Mouse (Mus musculus) retina, adult 2 months (tissue): ENCODE measurements around the gene Parvg.
"Not testable (repeated sequence)": the region's sequence is repeated elsewhere in the genome, so short reads cannot be mapped to it uniquely, and the experiment has no call there.

ENCODE experiments used
- DNase-seq: peaks from one replicate; pipeline ENCODE4 v3.0.0-alpha.2; 2012; ENCODE audit warnings: low read depth, low spot score

Parvg gene

DNA sequence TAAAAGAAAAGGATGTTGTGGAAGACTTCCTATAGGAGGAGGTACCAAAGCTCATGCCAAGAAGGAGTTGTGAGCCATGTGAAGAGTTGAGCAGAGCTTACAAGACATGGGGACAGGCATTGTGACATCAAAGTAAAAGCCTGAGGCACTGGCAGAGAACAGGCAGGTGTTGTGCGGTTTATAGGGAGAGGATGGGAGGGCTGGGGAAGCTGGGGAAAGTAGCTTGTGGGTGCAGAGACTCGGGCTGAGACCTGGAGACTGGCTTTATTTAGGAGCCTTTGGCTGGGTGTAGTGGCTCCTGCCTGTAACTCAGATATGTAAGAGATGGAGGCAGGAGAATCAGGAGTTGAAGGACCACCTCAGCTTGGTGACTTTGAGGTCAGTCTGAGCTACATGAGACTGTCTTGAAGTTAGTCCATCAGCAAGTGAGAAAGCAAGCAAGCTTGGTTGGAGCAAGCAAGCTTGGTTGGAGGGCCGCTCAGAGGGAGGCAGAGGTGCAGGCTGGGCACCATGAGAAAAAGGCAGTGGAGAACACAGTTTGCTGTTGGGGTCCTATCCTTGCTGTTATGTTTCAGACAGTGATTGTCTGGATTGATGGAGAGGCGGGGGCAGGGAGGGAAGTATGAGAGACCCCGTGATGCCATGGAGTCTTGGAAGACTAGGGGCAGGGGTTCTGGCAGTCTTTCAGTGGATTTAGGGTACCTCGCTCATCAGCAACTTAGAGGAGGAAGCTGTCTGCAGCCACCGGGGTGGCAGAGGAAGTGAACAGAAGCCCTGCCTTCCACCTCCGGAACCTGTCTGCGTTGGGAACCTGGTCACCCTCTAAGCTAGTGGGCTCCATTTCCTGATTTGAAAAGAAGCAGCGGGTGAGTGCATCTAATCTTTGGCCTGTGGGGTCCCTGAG lies at the start of gene Parvg:
TSS of gene Parvg (plus strand) at position 61 of the 904 bp plus-strand sequence.
- DNase-seq = no peak

DNA sequence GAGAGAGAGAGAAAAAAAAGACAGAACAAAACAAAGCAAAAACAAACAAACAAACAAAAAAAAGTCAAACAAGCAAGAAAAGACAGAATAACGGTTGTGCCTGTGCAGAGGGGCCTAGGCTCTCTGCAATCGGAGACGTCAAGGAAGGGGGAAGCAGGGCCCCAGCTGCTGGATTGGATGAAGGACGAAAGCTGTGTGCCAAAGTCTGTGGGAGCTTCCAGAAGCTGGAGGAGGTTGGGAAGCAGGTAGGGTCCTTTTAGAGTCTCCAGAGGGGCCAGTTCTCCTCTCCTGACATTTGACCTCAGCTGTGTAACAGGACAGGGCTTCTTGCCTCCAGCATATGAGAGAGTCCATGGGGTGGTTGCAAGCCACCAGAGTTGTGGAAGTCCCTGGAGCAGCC lies 47.8 kb upstream of the Parvg start:
- DNase-seq = no peak

DNA sequence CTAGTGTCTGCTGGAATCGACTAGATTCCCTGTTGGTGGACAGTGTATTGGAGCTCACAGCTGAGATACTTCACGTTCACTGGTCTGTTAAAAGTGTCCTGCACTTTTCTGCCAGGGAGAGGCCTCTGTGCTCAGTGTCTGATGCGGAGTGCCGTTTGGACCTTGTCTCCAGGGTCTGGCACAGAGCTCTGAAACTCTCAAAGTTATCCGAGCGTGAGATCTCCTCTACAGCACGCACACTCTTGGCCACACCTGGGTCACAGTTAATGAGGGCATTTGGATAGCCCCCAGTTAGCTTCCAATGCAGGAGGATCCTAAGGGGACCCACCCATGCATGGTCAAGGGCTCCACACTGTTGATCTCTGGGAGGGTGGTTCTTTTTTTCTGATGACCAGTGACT lies 45.7 kb upstream of the Parvg start:
- no peak for DNase-seq

DNA sequence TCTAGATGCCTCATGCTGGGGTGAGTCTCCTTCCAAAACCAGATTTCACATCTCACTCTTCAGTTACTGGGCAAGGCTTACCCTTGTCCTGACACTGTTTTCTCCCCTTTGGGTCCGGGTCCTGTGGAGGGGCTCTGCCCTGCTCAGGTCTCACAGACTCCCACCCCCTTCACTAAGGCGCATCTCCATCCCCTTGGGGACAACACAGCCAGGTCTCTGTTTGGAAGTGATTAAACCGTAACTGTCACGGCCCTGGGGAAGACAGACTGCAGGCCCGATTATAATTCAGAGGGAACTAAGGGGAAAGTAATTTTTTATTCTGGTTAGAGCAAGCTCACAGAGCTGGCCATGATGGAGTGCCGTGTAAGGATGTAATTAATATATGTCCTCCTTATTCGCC lies 45.2 kb upstream of the Parvg start:
- no peak for DNase-seq

DNA sequence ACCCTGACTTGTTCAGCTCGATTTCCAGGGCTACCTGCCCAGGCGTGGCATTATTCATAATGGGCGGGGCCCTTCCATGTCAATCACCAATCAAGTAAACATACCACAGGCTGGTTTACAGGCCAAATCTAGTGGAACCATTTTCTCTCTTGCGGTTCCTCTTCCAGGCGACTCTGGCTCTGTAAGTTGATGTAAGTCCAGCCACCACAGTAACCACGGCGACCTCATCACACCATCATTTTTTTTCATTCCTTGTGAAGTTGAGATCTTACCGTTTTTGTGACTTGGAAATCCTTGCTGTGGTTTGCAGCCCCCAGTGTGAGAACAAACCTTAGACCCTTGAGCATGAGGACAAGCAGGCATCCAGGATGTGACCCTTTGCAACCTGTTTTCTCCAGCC lies 43.5 kb upstream of the Parvg start:
- no peak for DNase-seq

GRCm38 (mm10) chr15:84280712-84281347 lies 43.0 kb upstream of the Parvg start:
- no peak for DNase-seq

DNA sequence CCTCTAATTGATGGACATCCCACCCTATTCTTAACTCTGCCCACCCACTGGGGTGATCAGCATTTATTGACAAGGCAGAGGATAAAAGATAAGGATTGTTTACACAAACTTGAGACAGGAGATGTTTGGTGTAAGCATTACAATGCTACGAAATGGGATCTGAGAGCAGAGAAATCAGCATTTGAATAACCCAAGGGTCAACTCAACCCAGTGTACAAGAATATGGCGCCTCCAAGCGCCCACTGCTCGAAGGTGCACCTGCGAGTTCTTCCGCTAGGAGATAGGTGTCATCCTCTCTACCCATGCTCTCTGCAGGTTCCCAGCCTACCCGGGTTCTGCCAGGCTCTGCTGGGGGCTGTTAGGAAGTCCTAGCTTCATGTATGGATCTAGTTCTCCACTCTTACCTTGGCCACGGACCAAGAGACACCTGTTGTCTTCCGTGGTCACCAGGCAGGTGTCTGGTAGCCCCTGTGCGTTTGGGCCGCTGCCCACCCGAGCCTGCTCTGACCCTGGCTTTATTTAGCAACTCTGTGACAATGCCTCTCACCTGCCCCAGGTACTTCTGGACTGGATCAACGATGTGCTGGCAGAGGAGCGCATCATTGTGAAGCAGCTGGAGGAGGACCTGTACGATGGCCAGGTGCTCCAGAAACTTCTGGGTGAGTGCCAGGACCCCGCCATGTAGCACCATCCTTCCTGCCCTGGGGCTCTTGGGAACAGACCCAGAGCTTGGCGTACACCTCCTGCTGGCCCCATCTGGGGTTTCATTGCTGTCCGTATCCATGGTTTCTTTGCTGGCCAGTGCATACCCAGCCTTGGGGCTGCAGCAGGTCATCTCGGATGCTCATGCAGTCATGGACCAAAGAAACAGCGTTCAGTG lies 41.4 kb upstream of the Parvg start:
- no peak for DNase-seq

- DNase-seq = no peak
Observed at GRCm38 (mm10) chr15:84284059-84284458, 39.8 kb upstream of the Parvg start.

GRCm38 (mm10) chr15:84285453-84285852 lies 38.4 kb upstream of the Parvg start:
- DNase-seq = no peak

DNA sequence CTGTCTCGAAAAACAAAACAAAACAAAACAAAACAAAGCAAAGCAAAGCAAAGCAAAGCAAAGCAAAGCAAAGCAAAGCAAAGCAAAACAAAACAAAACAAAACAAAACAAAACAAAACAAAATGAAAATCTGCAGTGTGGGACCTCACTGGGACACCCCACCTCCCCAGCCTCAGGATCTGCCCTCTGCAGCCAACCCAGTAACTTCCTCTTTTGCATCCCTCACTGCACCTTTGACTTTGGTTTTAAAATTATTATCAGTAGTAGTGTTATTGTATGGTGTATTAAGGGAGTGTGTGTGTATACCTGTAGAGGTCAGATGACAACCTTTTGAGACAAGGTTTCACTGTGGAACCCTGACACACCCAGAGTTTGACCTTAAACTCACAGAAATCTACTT lies 34.9 kb upstream of the Parvg start:
- not testable (repeated sequence) for DNase-seq

- DNase-seq = no peak
Observed at GRCm38 (mm10) chr15:84291097-84291496, 32.7 kb upstream of the Parvg start.

- DNase-seq = no peak
Observed at GRCm38 (mm10) chr15:84293590-84293989, 30.2 kb upstream of the Parvg start.

DNA sequence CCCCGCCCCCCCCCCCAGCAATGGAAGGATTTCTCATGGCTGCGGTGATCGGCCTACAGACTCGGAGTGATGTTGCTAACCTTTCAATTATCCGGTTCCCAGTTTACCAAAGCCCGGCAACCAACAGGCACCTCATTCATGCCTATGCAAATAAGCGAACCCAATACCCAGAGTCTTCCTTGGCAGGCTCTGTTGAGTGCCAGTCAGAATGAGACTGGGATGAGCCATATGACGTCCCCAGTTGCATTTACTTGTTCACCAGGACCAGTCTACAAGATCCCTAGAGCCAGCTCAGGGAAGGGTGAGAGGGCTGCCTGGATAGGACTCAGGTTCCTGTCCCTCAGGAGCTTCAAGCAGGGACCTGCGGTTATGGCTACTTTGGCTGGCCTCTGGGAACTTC lies 29.4 kb upstream of the Parvg start:
- DNase-seq = no peak

DNA sequence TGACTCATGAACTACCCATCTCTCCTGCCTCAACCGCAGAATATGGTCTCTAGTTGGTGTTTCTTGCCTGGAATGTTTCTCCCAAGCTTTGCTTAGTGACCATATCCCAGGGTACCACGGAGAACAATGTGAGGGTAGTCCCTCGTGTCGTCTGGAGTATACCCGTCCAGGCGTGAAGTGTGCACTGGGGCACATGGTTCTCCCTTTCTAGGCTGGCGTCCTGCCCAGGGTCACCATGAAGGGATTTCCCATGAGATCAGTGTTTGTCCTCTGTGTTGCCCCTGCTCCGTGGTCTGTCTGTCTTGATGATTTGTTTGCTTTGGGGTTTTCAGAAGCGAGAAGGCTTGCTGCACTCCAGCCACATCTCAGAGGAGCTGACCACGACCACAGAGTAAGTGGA lies 28.6 kb upstream of the Parvg start:
- no peak for DNase-seq

DNA sequence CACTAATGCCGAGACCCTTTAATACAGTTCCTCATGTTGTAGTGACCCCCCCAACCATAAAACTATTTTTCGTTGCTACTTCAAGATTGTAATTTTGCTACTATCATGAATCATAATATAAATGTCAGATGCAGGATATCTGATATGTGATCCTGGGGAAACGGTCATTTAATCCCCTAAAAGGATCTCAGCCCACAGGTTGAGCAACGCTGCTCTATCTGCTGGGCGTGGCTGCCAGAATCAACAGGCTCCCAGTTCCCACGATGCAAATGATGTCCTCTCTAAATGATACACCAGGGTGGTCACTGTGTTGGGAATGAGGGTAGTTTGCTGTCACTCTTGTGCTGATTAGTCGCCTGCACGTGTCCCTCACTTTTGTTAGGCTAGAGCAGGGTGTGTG lies 26.4 kb upstream of the Parvg start:
- DNase-seq = no peak

GRCm38 (mm10) chr15:84298804-84299370 lies 24.9 kb upstream of the Parvg start:
- DNase-seq = no peak

DNA sequence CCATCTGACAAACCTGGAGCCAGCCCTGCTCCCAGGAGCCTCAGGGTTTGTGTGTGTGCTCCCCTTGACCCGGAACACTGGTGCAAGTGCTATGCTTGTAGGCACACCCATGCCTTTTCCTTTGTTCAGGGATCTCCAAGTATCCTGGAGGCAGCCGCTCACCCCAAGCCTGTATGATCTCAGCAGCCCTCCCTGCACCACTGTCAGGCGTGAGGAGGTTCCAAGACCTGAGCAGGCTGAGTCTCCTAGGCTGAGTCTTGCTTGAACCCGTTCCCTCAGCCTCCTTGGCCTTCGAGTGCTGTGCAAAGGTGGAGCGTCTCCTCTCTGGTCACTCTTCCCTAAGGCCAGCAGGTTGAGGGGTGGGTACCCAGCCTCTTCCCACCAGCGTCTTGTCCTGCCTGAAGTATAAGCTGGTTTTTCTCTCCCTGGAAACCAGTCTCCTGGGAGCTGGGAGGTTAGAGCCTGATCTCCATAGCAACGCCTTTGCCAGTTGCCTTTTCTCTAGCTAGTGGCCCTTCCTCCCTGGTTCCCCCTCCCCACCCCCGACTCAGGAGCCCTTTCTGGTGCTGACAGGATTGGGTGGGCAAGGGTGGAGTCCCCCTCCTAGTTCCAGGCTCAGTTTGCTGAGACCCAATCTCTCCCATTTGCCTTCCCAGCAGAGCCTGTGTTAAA lies 24.0 kb upstream of the Parvg start:
- no peak for DNase-seq

GRCm38 (mm10) chr15:84300591-84300990 lies 23.2 kb upstream of the Parvg start:
- no peak for DNase-seq

- DNase-seq = peak; percentile 84
Observed at GRCm38 (mm10) chr15:84301026-84301425, 22.8 kb upstream of the Parvg start.

DNA sequence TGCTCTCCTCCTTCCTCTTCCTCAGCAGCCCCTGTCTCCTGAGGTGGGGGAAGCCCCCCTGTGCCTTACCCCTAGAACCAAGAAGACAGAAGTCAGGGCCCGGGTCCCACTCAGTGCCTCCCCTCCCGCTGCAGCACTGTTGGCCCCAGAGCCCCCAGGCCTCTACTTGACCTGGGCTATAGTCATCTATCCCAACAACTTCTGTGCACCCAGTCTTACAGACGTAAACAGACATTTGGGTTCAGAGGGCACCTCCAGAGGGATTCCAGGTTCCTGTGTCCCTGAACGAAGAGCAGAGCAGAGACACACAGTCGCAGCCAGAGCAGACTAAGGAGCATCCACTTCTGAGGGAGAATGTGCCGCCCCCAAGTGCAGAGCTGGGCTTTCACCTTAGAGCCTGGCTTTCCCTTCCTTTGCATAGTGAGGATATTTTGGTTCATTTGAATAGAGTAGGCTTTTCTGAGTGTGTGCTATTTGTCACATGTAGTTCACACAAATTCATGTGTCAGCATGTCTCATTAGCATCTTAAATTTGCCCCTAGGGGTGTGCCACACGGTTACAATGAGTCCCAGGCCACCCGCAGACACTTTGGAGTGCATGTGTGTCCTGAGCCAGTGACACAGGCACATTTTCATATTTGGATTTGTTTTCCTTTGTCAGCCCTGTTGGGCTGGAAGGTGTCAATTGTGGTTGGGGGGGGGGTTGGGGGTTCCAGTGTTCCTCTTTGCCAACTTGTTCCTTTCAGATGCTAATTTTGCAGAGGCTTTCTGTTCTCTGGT lies 22.0 kb upstream of the Parvg start:
- no peak for DNase-seq
